Mouse (Mus musculus) lung, postnatal 0 days (tissue): ENCODE results near the gene Nbea. TPM values are rescaled to one million over a fixed set of nuclear protein-coding genes. Genes with fewer than 3 reads are reported as not detected.
A peak's percentile ranks its signal among the peaks of the same experiment; 100 is the strongest.

Source experiments
- ATAC-seq: fragments of 200-750 bp; cut with Nextera tagmentation; 2 replicates; pipeline ENCODE4 v1.8.0; 2017; ENCODE audit warnings: moderate library complexity
- DNase-seq: peaks from one replicate; pipeline ENCODE4 v3.0.0-alpha.2; 2016; ENCODE audit warnings: low spot score
- H3K27ac ChIP-seq: fragments of 300-500 bp; sonication (generic); 2 replicates; pipeline ENCODE4 v1.5.1; 2014; ENCODE audit warnings: antibody characterized with exemption, mild to moderate bottlenecking, low read length, mixed read lengths
- H3K27me3 ChIP-seq: fragments of 300-500 bp; sonication (generic); replicated peaks from 2 replicates; pipeline ENCODE4 v1.6.1; 2014; ENCODE audit warnings: low read length, mixed read lengths; ENCODE audit not compliant: insufficient read depth
- H3K36me3 ChIP-seq: fragments of 300-500 bp; sonication (generic); 2 replicates; pipeline ENCODE4 v1.6.1; 2014; ENCODE audit warnings: low read length, mixed read lengths; ENCODE audit not compliant: insufficient read depth
- H3K4me1 ChIP-seq: fragments of 300-500 bp; sonication (generic); 2 replicates; pipeline ENCODE4 v1.6.1; 2014; ENCODE audit warnings: antibody characterized with exemption, low read depth, low read length, mixed read lengths; ENCODE audit not compliant: insufficient read depth
- H3K4me2 ChIP-seq: fragments of 300-500 bp; sonication (generic); replicated peaks from 2 replicates; pipeline ENCODE4 v1.6.1; 2014; ENCODE audit warnings: low read depth, mild to moderate bottlenecking, low read length, moderate library complexity, mixed read lengths
- H3K4me3 ChIP-seq: fragments of 300-500 bp; sonication (generic); 2 replicates; pipeline ENCODE4 v1.5.1; 2014; ENCODE audit warnings: low read depth, low read length
- H3K9ac ChIP-seq: fragments of 300-500 bp; sonication (generic); replicated peaks from 2 replicates; pipeline ENCODE4 v1.6.1; 2014; ENCODE audit warnings: low read depth, mild to moderate bottlenecking
- H3K9me3 ChIP-seq: fragments of 300-500 bp; sonication (generic); 2 replicates; pipeline ENCODE4 v1.6.1; 2016; ENCODE audit warnings: low read length, mixed read lengths
- CTCF ChIP-seq: IDR thresholded peaks from 2 replicates; pipeline ENCODE4 v1.5.1; 2016; ENCODE audit warnings: antibody characterized with exemption, mild to moderate bottlenecking
- EP300 ChIP-seq: IDR thresholded peaks from 2 replicates; pipeline ENCODE4 v1.6.1; 2016; ENCODE audit warnings: antibody characterized with exemption, mild to moderate bottlenecking, control low read depth
- WGBS: fragments of 180-500 bp; shearing (Covaris S2); extraction: QIAGEN DNeasy Blood & Tissue Kit; methylation state at CpG from one replicate; pipeline ENCODE4 v1.1.7; 2014; 5-methylcytosine and 5-hydroxymethylcytosine counted together
- polyA plus RNA-seq: library from polyadenylated mRNA; unstranded; fragments of >200 nt; fragmentation: Nextera tagmentation; extraction: Ambion mirVana; gene quantifications from 2 replicates; pipeline ENCODE4 v1.2.1, GENCODE M21; 2015

Gene Nbea
- polyA plus RNA-seq, 1 experiment from 2014 or later: 6.3 TPM

GRCm38 (mm10) chr3:55589402-55589944, 594.0 kb downstream of the Nbea start:
- WGBS: 68% methylated on average over 8 of the region's 8 CpGs
- Histone ChIP-seq H3K36me3 (no peaks in the 10 kb centered on the region), H3K9ac (no peak overlapping the region), H3K27me3 (no peaks in the 10 kb centered on the region), H3K27ac (no peak overlapping the region), H3K4me3 (no peak overlapping the region), H3K4me2 (no peak overlapping the region), H3K4me1 (no peaks in the 10 kb centered on the region), H3K9me3 (no peaks in the 10 kb centered on the region)
- ATAC-seq (no peak), DNase-seq (no peak)
- no peak for TF ChIP-seq CTCF

- WGBS: 20% methylated on average over 12 of the region's 12 CpGs
- H3K4me3 ChIP-seq: no peak overlapping the region
- no peak overlapping the region for H3K9ac ChIP-seq
- TF ChIP-seq CTCF: no peak
- TF ChIP-seq EP300: no peak
- H3K4me2 ChIP-seq: no peak overlapping the region
- H3K9me3 ChIP-seq: no peaks in the 10 kb centered on the region
- no peaks in the 10 kb centered on the region for H3K27me3 ChIP-seq
- DNase-seq (no peak), ATAC-seq (peak; percentile 16; the same call in 1 of the 2 replicates)
- no peak overlapping the region for H3K27ac ChIP-seq
- H3K4me1 ChIP-seq: no peaks in the 10 kb centered on the region
- H3K36me3 ChIP-seq: no peaks in the 10 kb centered on the region
Measured at GRCm38 (mm10) chr3:55587972-55588946, 595.2 kb downstream of the Nbea start.

- Histone ChIP-seq H3K27ac (no peak overlapping the region), H3K4me2 (no peak overlapping the region), H3K27me3 (no peaks in the 10 kb centered on the region), H3K4me1 (no peaks in the 10 kb centered on the region), H3K9me3 (no peaks in the 10 kb centered on the region), H3K4me3 (no peak overlapping the region), H3K36me3 (no peaks in the 10 kb centered on the region), H3K9ac (no peak overlapping the region)
- TF ChIP-seq CTCF (no peak), EP300 (no peak)
- ATAC-seq (no peak), DNase-seq (no peak)
- WGBS: 44% methylated on average over 12 of the region's 12 CpGs
Measured at GRCm38 (mm10) chr3:55587434-55587971, 596.0 kb downstream of the Nbea start.
